Mouse (Mus musculus): ENCODE measurements at regions not wholly inside any gene's neighbourhood (a gene's known extent, or its start where the extent isn't known, plus 50 kb on each side); places are given as distances from the start of the nearest gene placed in this dataset.

GRCm38 (mm10) chr1:72108678-72109077, 103.4 kb downstream of the Mreg start:
- no peak for DNase-seq (ENCODE audit: low spot score in 2 of 2)

- no peak for DNase-seq (ENCODE audit: low spot score in 2 of 2)
Measured at GRCm38 (mm10) chr1:72107125-72107524, 105.0 kb downstream of the Mreg start.

- no peak for DNase-seq (ENCODE audit: low spot score in 2 of 2)
Measured at GRCm38 (mm10) chr1:72106655-72107054, 105.5 kb downstream of the Mreg start.

GRCm38 (mm10) chr1:72105435-72106057, 106.6 kb downstream of the Mreg start:
- no peak for DNase-seq (ENCODE audit: low spot score in 2 of 2)

GRCm38 (mm10) chr1:72103962-72104361, 108.1 kb downstream of the Mreg start:
- no peak for DNase-seq (ENCODE audit: low spot score in 2 of 2)

- no peak for DNase-seq (ENCODE audit: low spot score in 2 of 2)
Measured at GRCm38 (mm10) chr1:72103387-72103786, 108.7 kb downstream of the Mreg start.

- no peak for DNase-seq (ENCODE audit: low spot score in 2 of 2)
Measured at GRCm38 (mm10) chr1:72099447-72099846, 112.7 kb downstream of the Mreg start.

GRCm38 (mm10) chr1:72091344-72091743, 120.8 kb downstream of the Mreg start:
- no peak for DNase-seq (ENCODE audit: low spot score in 2 of 2)

- DNase-seq (ENCODE audit: low spot score in 2 of 2), result no peak
Measured at GRCm38 (mm10) chr1:72085661-72086060, 126.4 kb downstream of the Mreg start.

- DNase-seq (ENCODE audit: low spot score in 2 of 2), result no peak
Measured at GRCm38 (mm10) chr1:72084219-72084618, 127.9 kb downstream of the Mreg start.

GRCm38 (mm10) chr1:72082366-72082765, 129.7 kb downstream of the Mreg start:
- no peak for DNase-seq (ENCODE audit: low spot score in 2 of 2)

GRCm38 (mm10) chr1:72081811-72082210, 130.3 kb downstream of the Mreg start:
- DNase-seq (ENCODE audit: low spot score in 2 of 2), result no peak

GRCm38 (mm10) chr1:72078926-72079550, 133.1 kb downstream of the Mreg start:
- DNase-seq (ENCODE audit: low spot score in 2 of 2), result no peak

GRCm38 (mm10) chr1:72076341-72076740, 135.8 kb downstream of the Mreg start:
- DNase-seq (ENCODE audit: low spot score in 2 of 2), result no peak

- no peak for DNase-seq (ENCODE audit: low spot score in 2 of 2)
Measured at GRCm38 (mm10) chr1:72075464-72075863, 136.6 kb downstream of the Mreg start.

- DNase-seq (ENCODE audit: low spot score in 2 of 2), result no peak
Measured at GRCm38 (mm10) chr1:72073245-72073644, 138.9 kb downstream of the Mreg start.

- DNase-seq (ENCODE audit: low spot score in 2 of 2), result no peak
Measured at GRCm38 (mm10) chr1:72070489-72070888, 141.6 kb downstream of the Mreg start.

GRCm38 (mm10) chr1:72069056-72069455, 143.1 kb downstream of the Mreg start:
- DNase-seq (ENCODE audit: low spot score in 2 of 2), result no peak

- DNase-seq (ENCODE audit: low spot score in 2 of 2), result no peak
Measured at GRCm38 (mm10) chr1:72065090-72065489, 147.0 kb downstream of the Mreg start.

GRCm38 (mm10) chr1:72060393-72060792, 151.7 kb downstream of the Mreg start:
- no peak for DNase-seq (ENCODE audit: low spot score in 2 of 2)

- no peak for DNase-seq (ENCODE audit: low spot score in 2 of 2)
Measured at GRCm38 (mm10) chr1:72058045-72058703, 153.9 kb downstream of the Mreg start.

- no peak for DNase-seq (ENCODE audit: low spot score in 2 of 2)
Measured at GRCm38 (mm10) chr1:72054541-72054940, 157.6 kb downstream of the Mreg start.

- DNase-seq (ENCODE audit: low spot score in 2 of 2), result no peak
Measured at GRCm38 (mm10) chr1:72050858-72051257, 161.2 kb downstream of the Mreg start.
